Mouse (Mus musculus) heart, embryonic 11.5 days (tissue): ENCODE measurements around the gene Guk1. TPM values are rescaled to one million over a fixed set of nuclear protein-coding genes. Genes with fewer than 3 reads are reported as not detected.
A peak's percentile ranks its signal among the peaks of the same experiment; 100 is the strongest.

ENCODE experiments used
- ATAC-seq: fragments of 200-750 bp; cut with Nextera tagmentation; replicated peaks from 2 replicates; pipeline ENCODE4 v1.8.0; 2017; ENCODE audit warnings: moderate library complexity; ENCODE audit not compliant: insufficient number of reproducible peaks, low FRiP score, low TSS enrichment
- H3K27ac ChIP-seq: fragments of 300-500 bp; sonication (generic); 2 replicates; pipeline ENCODE4 v1.5.1; 2014; ENCODE audit warnings: mild to moderate bottlenecking, low read depth, low read length
- H3K27me3 ChIP-seq: fragments of 300-500 bp; sonication (generic); 2 replicates; pipeline ENCODE4 v1.6.1; 2014; ENCODE audit warnings: mild to moderate bottlenecking, low read length, mixed read lengths; ENCODE audit not compliant: control insufficient read depth, insufficient read depth
- H3K36me3 ChIP-seq: fragments of 300-500 bp; sonication (generic); 2 replicates; pipeline ENCODE4 v1.6.1; 2014; ENCODE audit warnings: mild to moderate bottlenecking, low read length, moderate library complexity, mixed read lengths; ENCODE audit not compliant: control insufficient read depth, insufficient read depth
- H3K4me1 ChIP-seq: fragments of 300-500 bp; sonication (generic); 2 replicates; pipeline ENCODE4 v1.6.1; 2014; ENCODE audit warnings: low read length; ENCODE audit not compliant: control insufficient read depth, insufficient read depth
- H3K4me2 ChIP-seq: fragments of 300-500 bp; sonication (generic); 2 replicates; pipeline ENCODE4 v1.6.1; 2014; ENCODE audit warnings: mild to moderate bottlenecking, moderate library complexity
- H3K4me3 ChIP-seq: fragments of 300-500 bp; sonication (generic); 2 replicates; pipeline ENCODE4 v1.5.1; 2014; ENCODE audit warnings: low read depth, low read length
- H3K9ac ChIP-seq: fragments of 300-500 bp; sonication (generic); 2 replicates; pipeline ENCODE4 v1.6.1; 2014; ENCODE audit warnings: mild to moderate bottlenecking, low read depth, low read length, moderate library complexity
- H3K9me3 ChIP-seq: fragments of 300-500 bp; sonication (generic); replicated peaks from 2 replicates; pipeline ENCODE4 v1.6.1; 2016; ENCODE audit warnings: low read length; ENCODE audit not compliant: control insufficient read depth
- WGBS: fragments of 180-500 bp; shearing (Covaris S2); extraction: QIAGEN DNeasy Blood & Tissue Kit; methylation state at CpG from one replicate; pipeline ENCODE4 v1.1.7; 2014; ENCODE audit not compliant: insufficient replicate concordance; 5-methylcytosine and 5-hydroxymethylcytosine counted together
- polyA plus RNA-seq: library from polyadenylated mRNA; unstranded; fragments of >200 nt; fragmentation: Nextera tagmentation; extraction: Ambion mirVana; gene quantifications from 2 replicates; pipeline ENCODE4 v1.2.1, GENCODE M21; 2014

The Guk1 gene
- polyA plus RNA-seq, 1 experiment from 2014 or later = 125 TPM

- Histone ChIP-seq H3K9me3 (no peaks in the 10 kb centered on the region), H3K4me3 (peak overlapping the region; percentile 16), H3K27ac (no peak overlapping the region), H3K4me2 (peak overlapping the region; percentile 46), H3K9ac (no peak overlapping the region), H3K36me3 (peaks cover 3% of the 10 kb centered on the region), H3K4me1 (peaks cover 34% of the 10 kb centered on the region), H3K27me3 (peaks cover 49% of the 10 kb centered on the region)
- no peak for ATAC-seq
- 14% methylated on average over 55 of the region's 55 CpGs for WGBS
Observed at GRCm38 (mm10) chr11:59135051-59135820, 56.8 kb downstream of the Guk1 start.

GRCm38 (mm10) chr11:59134373-59134997, 57.5 kb downstream of the Guk1 start:
- Histone ChIP-seq H3K4me1 (peaks cover 28% of the 10 kb centered on the region), H3K27ac (no peak overlapping the region), H3K27me3 (peaks cover 45% of the 10 kb centered on the region), H3K4me2 (peak overlapping the region; percentile 46), H3K9ac (no peak overlapping the region), H3K4me3 (peak overlapping the region; percentile 16), H3K36me3 (peaks cover 6% of the 10 kb centered on the region), H3K9me3 (no peaks in the 10 kb centered on the region)
- 10% methylated on average over 34 of the region's 35 CpGs for WGBS
- ATAC-seq = no peak

Other genes starting within 250 kb of the Guk1 start
- gene Hist3h2ba, start 243.3 kb downstream of the Guk1 start, polyA plus RNA-seq = 6.4 and 8.4 TPM in 2 replicates
- gene Hist3h2a, start 237.5 kb downstream of the Guk1 start, polyA plus RNA-seq = 22.5 and 23.3 TPM in 2 replicates
- gene Trim17, start 237.5 kb downstream of the Guk1 start, polyA plus RNA-seq = 1.0 and 1.1 TPM in 2 replicates
- 26.1 and 27.5 TPM in 2 replicates for gene Trim11, start 214.1 kb downstream of the Guk1 start, polyA plus RNA-seq
- gene Obscn, start 55.8 kb downstream of the Guk1 start, polyA plus RNA-seq = 39.3 and 41.1 TPM in 2 replicates
- 3.8 and 5.3 TPM in 2 replicates for gene Iba57, start 28.5 kb downstream of the Guk1 start, polyA plus RNA-seq
- 0.11 TPM in 1 of 2 replicates, not detected in the other for gene Gjc2, start 9.0 kb downstream of the Guk1 start, polyA plus RNA-seq
- gene Mrpl55, start 10.3 kb upstream of the Guk1 start, polyA plus RNA-seq = 98.5 and 102 TPM in 2 replicates
- 23.7 and 24.5 TPM in 2 replicates for gene 2310033P09Rik, start 16.1 kb upstream of the Guk1 start, polyA plus RNA-seq
- 575 and 646 TPM in 2 replicates for gene Arf1, start 36.1 kb upstream of the Guk1 start, polyA plus RNA-seq
- gene Wnt3a, start 98.5 kb upstream of the Guk1 start, polyA plus RNA-seq = not detected in 2 replicates
- gene Wnt9a, start 114.7 kb upstream of the Guk1 start, polyA plus RNA-seq = 1.3 and 1.6 TPM in 2 replicates
- not detected in 2 replicates for gene Prss38, start 183.4 kb upstream of the Guk1 start, polyA plus RNA-seq